Comparison of ENCODE assay signal across 11 mouse cellular contexts in genomic region chr7:80893753-80894129, GRCm38 (mm10). TPM values are rescaled to one million over a fixed set of nuclear protein-coding genes. Genes with fewer than 3 reads are reported as not detected.
DNase-seq lines count a peak whose midpoint lies in the region; ATAC-seq and TF ChIP-seq lines count a peak whose summit lies in the region.
"Had no signal": no experiment of that assay in that cellular context is flagged by ENCODE, and none has a peak within 500 bp of the region (broad histone marks: within the 10 kb centered on the region; RNA-seq: fewer than 3 reads in every experiment).

No protein-coding gene starts in this region.

- no peaks in the 10 kb centered on the region for H3K27me3 ChIP-seq in heart, embryonic 14.5 days (ENCODE audit: control insufficient read depth, insufficient read depth, low read length)
- no peaks in the 10 kb centered on the region for H3K27me3 ChIP-seq in E14TG2a.4 (ENCODE audit: insufficient read depth, low read length)
- H3K27me3 ChIP-seq: lung, embryonic 15.5 days had no signal

- no peak for ATAC-seq in heart, embryonic 14.5 days (ENCODE audit: insufficient number of reproducible peaks, insufficient read depth, low FRiP score, low read depth)
- ATAC-seq: inflammation-experienced regulatory T-cells, adult 6 months had no signal

- WGBS in heart, embryonic 14.5 days: 55% methylated on average over 6 of the region's 6 CpGs

- H3K9ac ChIP-seq in heart, embryonic 14.5 days (ENCODE audit: low read length): no peak overlapping the region
- H3K9ac ChIP-seq: lung, embryonic 15.5 days had no signal

- H3K4me3 ChIP-seq in heart, embryonic 14.5 days (ENCODE audit: control insufficient read depth in 1 of 2, insufficient read depth in 1 of 2, low read depth in 1 of 2, low read length in 2 of 2): no peak overlapping the region
- H3K4me3 ChIP-seq in E14TG2a.4 (replicated peaks; ENCODE audit: low read length): peak overlapping the region; percentile 60
- H3K4me3 ChIP-seq: lung, embryonic 15.5 days had no signal

- H3K4me2 ChIP-seq in heart, embryonic 14.5 days (ENCODE audit: low read length): no peak overlapping the region
- H3K4me2 ChIP-seq: lung, embryonic 15.5 days had no signal

- H3K9me3 ChIP-seq in heart, embryonic 14.5 days (ENCODE audit: control insufficient read depth, low read length): no peaks in the 10 kb centered on the region
- H3K9me3 ChIP-seq in E14TG2a.4 (ENCODE audit: low read length): no peaks in the 10 kb centered on the region
- H3K9me3 ChIP-seq: lung, embryonic 15.5 days had no signal

- intact Hi-C loops in heart, postnatal 25 days (cut with DNase I): loop anchor here (10.0 kb wide), 1 partner anchor 451 kb away; the partner anchor contains the start of gene Rps17
- intact Hi-C loops in heart, postnatal 10 days (cut with DNase I): no loop called here

- H3K36me3 ChIP-seq in heart, embryonic 14.5 days (ENCODE audit: control insufficient read depth, insufficient read depth, low read length): peaks cover 79% of the 10 kb centered on the region
- peaks cover 82% of the 10 kb centered on the region for H3K36me3 ChIP-seq in E14TG2a.4 (ENCODE audit: insufficient read depth, low read length)

- no peak for TF ChIP-seq CTCF in E14TG2a.4 (conservative IDR thresholded peaks at IDR 0.05; ENCODE audit: low read length)

- DNase-seq in adrenal gland, postnatal 10 days: peak; percentile 52
- no peak for DNase-seq in adrenal gland, postnatal 4 days (ENCODE audit: low spot score in 2 of 2)
- DNase-seq in heart, postnatal 25 days (ENCODE audit: low spot score): no peak
- DNase-seq in heart, postnatal 10 days: peak; percentile 27 to 39
- DNase-seq in ovary, postnatal 14 days (ENCODE audit: low spot score): no peak
- no peak for DNase-seq in frontal cortex, adult 2 months (ENCODE audit: extremely low spot score in 1 of 2, low spot score in 1 of 2)
- DNase-seq: gastrocnemius, postnatal 14 days had no signal

- H3K4me1 ChIP-seq in heart, embryonic 14.5 days (ENCODE audit: control insufficient read depth in 2 of 2, insufficient read depth in 2 of 2, low read length in 2 of 2): peaks cover 8 to 10% of the 10 kb centered on the region in 2 experiments; a peak in 3 of 4 replicates
- peaks cover 68% of the 10 kb centered on the region for H3K4me1 ChIP-seq in E14TG2a.4 (replicated peaks; ENCODE audit: low read depth, low read length)

- H3K27ac ChIP-seq in heart, embryonic 14.5 days (replicated peaks in 1 of 2; ENCODE audit: control insufficient read depth in 1 of 2, insufficient read depth in 1 of 2, low read depth in 2 of 2, low read length in 2 of 2): peak overlapping the region; percentile 22 to 33; a peak in 2 of 4 replicates
- H3K27ac ChIP-seq: lung, embryonic 15.5 days had no signal

RNA-seq across cellular contexts. Expression of gene Wdr73, which starts 7.3 kb away (rescaled TPM):
- 10 to 100 TPM; 24.9 to 27.1 TPM for total RNA-seq in adrenal gland, postnatal 10 days (2021)
- total RNA-seq in adrenal gland, postnatal 4 days (2021): 10 to 100 TPM; 27.9 to 29.8 TPM
- polyA plus RNA-seq in heart, embryonic 14.5 days (2014; fragmentation: Nextera tagmentation; extraction: Ambion mirVana): 16.0 and 16.1 TPM in 2 replicates
- 1 to 10 TPM; 5.7 to 6.0 TPM for total RNA-seq in heart, postnatal 25 days (2021)
- total RNA-seq in heart, postnatal 10 days (2021): 10 to 100 TPM in 1 of 2 experiments, 1 to 10 TPM in 1; 7.9 to 10.6 TPM
- 28.0 and 28.9 TPM in 2 replicates for polyA plus RNA-seq in frontal cortex, adult 2 months (2012; rRNA removed)

RNA-seq across cellular contexts. Expression of gene Nmb, which starts 11.1 kb away (rescaled TPM):
- total RNA-seq in adrenal gland, postnatal 10 days (2021): 1 to 10 TPM; 4.0 to 4.7 TPM
- 1 to 10 TPM; 4.2 to 5.6 TPM for total RNA-seq in adrenal gland, postnatal 4 days (2021)
- 4.6 and 5.3 TPM in 2 replicates for polyA plus RNA-seq in heart, embryonic 14.5 days (2014; fragmentation: Nextera tagmentation; extraction: Ambion mirVana)
- 1 to 10 TPM; 5.8 to 7.7 TPM for total RNA-seq in heart, postnatal 25 days (2021)
- 1 to 10 TPM; 2.1 to 6.4 TPM for total RNA-seq in heart, postnatal 10 days (2021)
- 74.1 and 95.3 TPM in 2 replicates for polyA plus RNA-seq in frontal cortex, adult 2 months (2012; rRNA removed)

RNA-seq across cellular contexts. Expression of gene Zscan2, which starts 33.0 kb away (rescaled TPM):
- total RNA-seq in adrenal gland, postnatal 10 days (2021): 1 to 10 TPM; 6.5 to 6.8 TPM
- total RNA-seq in adrenal gland, postnatal 4 days (2021): 10 to 100 TPM; 13.4 to 14.2 TPM
- polyA plus RNA-seq in heart, embryonic 14.5 days (2014; fragmentation: Nextera tagmentation; extraction: Ambion mirVana): 1.6 and 1.8 TPM in 2 replicates
- total RNA-seq in heart, postnatal 25 days (2021): 1 to 10 TPM; 5.4 to 6.1 TPM
- total RNA-seq in heart, postnatal 10 days (2021): 1 to 10 TPM; 8.0 to 9.6 TPM
- 12.0 and 13.6 TPM in 2 replicates for polyA plus RNA-seq in frontal cortex, adult 2 months (2012; rRNA removed)

RNA-seq across cellular contexts. Expression of gene Sec11a, which starts 53.8 kb away (rescaled TPM):
- total RNA-seq in adrenal gland, postnatal 10 days (2021): 100 to 1,000 TPM; 113 to 124 TPM
- 100 to 1,000 TPM; 114 to 116 TPM for total RNA-seq in adrenal gland, postnatal 4 days (2021)
- polyA plus RNA-seq in heart, embryonic 14.5 days (2014; fragmentation: Nextera tagmentation; extraction: Ambion mirVana): 127 and 138 TPM in 2 replicates
- 10 to 100 TPM; 47.8 to 59.0 TPM for total RNA-seq in heart, postnatal 25 days (2021)
- total RNA-seq in heart, postnatal 10 days (2021): 10 to 100 TPM; 70.2 to 75.0 TPM
- polyA plus RNA-seq in frontal cortex, adult 2 months (2012; rRNA removed): 59.8 and 60.6 TPM in 2 replicates

Comparison
In these comparisons a context has a peak if more than half of its experiments do, and no peak if none do; other contexts are left out.
1. DNase-seq: peak in adrenal gland, postnatal 10 days (single experiment) and heart, postnatal 10 days (2 of 2); none in adrenal gland, postnatal 4 days (0 of 2), heart, postnatal 25 days (single experiment), ovary, postnatal 14 days (single experiment) and frontal cortex, adult 2 months (0 of 2).